Mouse (Mus musculus) midbrain, embryonic 14.5 days (tissue): ENCODE results near the gene Ric1. TPM values are rescaled to one million over a fixed set of nuclear protein-coding genes. Genes with fewer than 3 reads are reported as not detected.

Experiments used
- ATAC-seq: fragments of 200-750 bp; cut with Nextera tagmentation; 2 replicates; pipeline ENCODE4 v1.8.0; 2017; ENCODE audit warnings: moderate number of reproducible peaks, moderate library complexity; ENCODE audit not compliant: low FRiP score, low TSS enrichment
- DNase-seq: peaks from one replicate; pipeline ENCODE4 v3.0.0-alpha.2; 2015
- H3K27ac ChIP-seq: fragments of 300-500 bp; sonication (generic); replicated peaks from 2 replicates; pipeline ENCODE4 v1.5.1; 2014; ENCODE audit warnings: mild to moderate bottlenecking, low read depth, low read length, moderate library complexity
- H3K27me3 ChIP-seq: fragments of 300-500 bp; sonication (generic); 2 replicates; pipeline ENCODE4 v1.6.1; 2014; ENCODE audit warnings: low read length, control low read depth, mixed read lengths; ENCODE audit not compliant: control insufficient read depth, insufficient read depth
- H3K36me3 ChIP-seq: fragments of 300-500 bp; sonication (generic); 2 replicates; pipeline ENCODE4 v1.6.1; 2014; ENCODE audit warnings: low read length, control low read depth; ENCODE audit not compliant: control insufficient read depth, insufficient read depth
- H3K4me1 ChIP-seq: fragments of 300-500 bp; sonication (generic); 2 replicates; pipeline ENCODE4 v1.6.1; 2014; ENCODE audit warnings: mild to moderate bottlenecking, antibody characterized with exemption, low read length, control low read depth; ENCODE audit not compliant: control insufficient read depth, insufficient read depth
- H3K4me2 ChIP-seq: fragments of 300-500 bp; sonication (generic); 2 replicates; pipeline ENCODE4 v1.6.1; 2014; ENCODE audit warnings: mild to moderate bottlenecking, low read length, moderate library complexity
- H3K4me3 ChIP-seq: fragments of 300-500 bp; sonication (generic); replicated peaks from 2 replicates; pipeline ENCODE4 v1.5.1; 2014; ENCODE audit warnings: low read depth, low read length
- H3K9ac ChIP-seq: fragments of 300-500 bp; sonication (generic); replicated peaks from 2 replicates; pipeline ENCODE4 v1.6.1; 2014; ENCODE audit warnings: mild to moderate bottlenecking, low read length, moderate library complexity
- H3K9me3 ChIP-seq: fragments of 300-500 bp; sonication (generic); 2 replicates; pipeline ENCODE4 v1.6.1; 2016; ENCODE audit warnings: low read length, control low read depth, mixed read lengths; ENCODE audit not compliant: control insufficient read depth
- WGBS: fragments of 180-500 bp; shearing (Covaris S2); extraction: QIAGEN DNeasy Blood & Tissue Kit; methylation state at CpG from one replicate; pipeline ENCODE4 v1.1.7; 2014; 5-methylcytosine and 5-hydroxymethylcytosine counted together
- polyA plus RNA-seq: library from polyadenylated mRNA; unstranded; fragments of >200 nt; fragmentation: Nextera tagmentation; extraction: Ambion mirVana; gene quantifications from 2 replicates; pipeline ENCODE4 v1.2.1, GENCODE M21; 2014

The Ric1 gene
- polyA plus RNA-seq, 1 experiment from 2014 or later = 17.7 TPM

- no peak overlapping the region for H3K4me2 ChIP-seq
- H3K36me3 ChIP-seq = peaks cover 50% of the 10 kb centered on the region
- DNase-seq = no peak
Observed at GRCm38 (mm10) chr19:29596276-29596675, 74.2 kb downstream of the Ric1 start.

DNA sequence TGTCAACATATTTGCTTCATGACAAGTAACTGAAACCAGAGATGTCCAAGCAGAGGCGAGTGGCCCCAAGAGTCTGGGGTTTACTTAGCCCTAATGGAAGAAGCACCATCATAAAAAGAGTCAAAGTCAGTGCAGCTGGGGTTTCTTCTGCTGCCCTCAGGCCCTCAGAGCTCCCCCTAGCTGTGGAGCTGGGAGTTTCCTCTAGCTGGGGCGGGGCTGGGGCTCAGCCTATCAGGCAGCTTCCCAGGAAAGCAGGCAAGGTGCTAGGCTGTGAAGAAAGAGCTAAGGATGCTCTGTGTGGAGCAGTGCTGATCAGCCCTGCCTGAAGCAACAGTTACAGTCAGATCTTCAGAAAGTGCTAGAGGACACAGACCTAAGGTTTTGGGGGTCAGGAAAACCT lies 74.9 kb downstream of the Ric1 start:
- no peak overlapping the region for H3K9ac ChIP-seq
- 97% methylated on average over 2 of the region's 2 CpGs for WGBS
- no peak overlapping the region for H3K4me3 ChIP-seq
- no peaks in the 10 kb centered on the region for H3K4me1 ChIP-seq
- no peak for DNase-seq
- H3K9me3 ChIP-seq = no peaks in the 10 kb centered on the region
- H3K4me2 ChIP-seq = no peak overlapping the region
- no peaks in the 10 kb centered on the region for H3K27me3 ChIP-seq
- H3K36me3 ChIP-seq = peaks cover 50% of the 10 kb centered on the region
- no peak overlapping the region for H3K27ac ChIP-seq
- ATAC-seq = no peak

More at GRCm38 (mm10) chr19:29596276-29596675, 74.2 kb downstream of the Ric1 start:
- H3K4me3 ChIP-seq = no peak overlapping the region
- H3K27ac ChIP-seq = no peak overlapping the region
- WGBS = 98% methylated on average over 3 of the region's 3 CpGs
- H3K27me3 ChIP-seq = no peaks in the 10 kb centered on the region
- H3K9ac ChIP-seq = no peak overlapping the region
- H3K4me1 ChIP-seq = no peaks in the 10 kb centered on the region
- no peaks in the 10 kb centered on the region for H3K9me3 ChIP-seq
- no peak for ATAC-seq

- no peak overlapping the region for H3K27ac ChIP-seq
- no peaks in the 10 kb centered on the region for H3K4me1 ChIP-seq
- H3K36me3 ChIP-seq = peaks cover 69% of the 10 kb centered on the region
- no peak for DNase-seq
- no peaks in the 10 kb centered on the region for H3K27me3 ChIP-seq
- no peaks in the 10 kb centered on the region for H3K9me3 ChIP-seq
- 97% methylated on average over 5 of the region's 5 CpGs for WGBS
- ATAC-seq = no peak
- H3K4me2 ChIP-seq = no peak overlapping the region
- H3K9ac ChIP-seq = no peak overlapping the region
- H3K4me3 ChIP-seq = no peak overlapping the region
Observed at GRCm38 (mm10) chr19:29598981-29599380, 76.9 kb downstream of the Ric1 start.

DNA sequence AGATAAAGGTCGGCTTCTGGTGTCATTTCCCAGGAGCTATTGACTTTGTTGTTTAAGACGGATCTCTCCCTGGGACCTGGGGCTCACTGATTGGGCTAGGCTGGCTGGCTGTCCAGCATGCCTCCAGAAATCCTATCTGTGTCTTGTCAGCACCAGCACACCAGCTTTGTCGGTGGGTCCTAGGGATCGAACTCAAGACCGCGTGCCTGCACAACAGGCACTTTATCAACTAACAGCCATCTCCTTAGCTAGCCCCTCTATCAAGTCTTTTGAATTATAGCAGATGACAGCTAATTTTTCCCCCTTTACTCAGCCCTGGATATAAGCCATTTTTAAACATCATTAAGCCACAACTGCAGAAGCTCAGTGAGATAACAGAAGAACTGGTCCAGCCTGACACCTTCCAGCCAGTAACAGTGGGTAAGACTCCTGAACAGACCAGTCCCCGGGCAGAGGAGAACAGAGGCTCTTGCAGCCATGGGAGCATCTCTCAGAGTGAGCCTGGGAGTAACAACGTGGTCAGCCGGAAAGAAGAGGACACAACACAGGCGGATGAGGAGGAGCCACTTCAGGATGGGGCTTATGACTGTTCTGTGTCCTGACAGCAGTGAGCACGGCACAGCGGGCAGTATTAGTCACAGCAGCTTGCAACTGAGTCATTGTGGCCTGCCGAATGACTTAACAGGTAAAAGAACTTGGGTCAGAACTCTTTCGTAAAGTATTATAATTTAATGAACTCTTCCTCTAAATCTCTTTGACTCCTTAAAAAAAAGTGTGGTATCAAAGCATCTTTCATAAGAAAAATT lies 81.7 kb downstream of the Ric1 start:
- H3K9me3 ChIP-seq = no peaks in the 10 kb centered on the region
- peaks cover 47% of the 10 kb centered on the region for H3K36me3 ChIP-seq
- H3K4me2 ChIP-seq = no peak overlapping the region
- ATAC-seq = no peak
- H3K9ac ChIP-seq = no peak overlapping the region
- no peaks in the 10 kb centered on the region for H3K27me3 ChIP-seq
- WGBS = 90% methylated on average over 14 of the region's 14 CpGs
- no peak for DNase-seq
- no peak overlapping the region for H3K27ac ChIP-seq
- H3K4me1 ChIP-seq = no peaks in the 10 kb centered on the region
- H3K4me3 ChIP-seq = no peak overlapping the region

DNA sequence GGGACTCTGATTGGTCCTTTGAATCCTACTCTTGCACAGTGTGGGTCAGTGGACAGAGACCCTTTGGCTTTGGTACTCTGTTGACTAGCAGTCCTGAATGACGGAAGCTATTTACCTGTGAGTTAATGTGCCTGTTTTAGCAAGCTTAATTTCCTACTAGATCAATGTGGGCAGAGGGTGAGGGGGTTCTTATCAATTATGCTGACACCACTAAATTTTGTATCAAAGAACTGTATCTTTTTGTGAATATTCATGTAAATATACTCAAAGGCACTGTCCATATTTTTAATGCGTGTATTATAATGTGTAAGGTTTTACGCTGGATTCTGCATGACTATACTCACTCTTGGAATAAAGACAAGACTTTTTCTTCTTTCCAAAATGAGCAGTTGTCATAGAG lies 82.6 kb downstream of the Ric1 start:
- Histone ChIP-seq H3K27me3 (no peaks in the 10 kb centered on the region), H3K27ac (no peak overlapping the region), H3K4me1 (no peaks in the 10 kb centered on the region), H3K4me3 (no peak overlapping the region), H3K9ac (no peak overlapping the region), H3K4me2 (no peak overlapping the region), H3K36me3 (peaks cover 39% of the 10 kb centered on the region), H3K9me3 (no peaks in the 10 kb centered on the region)
- 98% methylated on average over 3 of the region's 3 CpGs for WGBS
- DNase-seq (no peak), ATAC-seq (no peak)

GRCm38 (mm10) chr19:29607521-29607920 lies 85.4 kb downstream of the Ric1 start:
- peaks cover 38% of the 10 kb centered on the region for H3K36me3 ChIP-seq
- no peak for ATAC-seq
- H3K4me2 ChIP-seq = no peak overlapping the region
- no peaks in the 10 kb centered on the region for H3K4me1 ChIP-seq
- H3K9ac ChIP-seq = no peak overlapping the region
- H3K4me3 ChIP-seq = no peak overlapping the region
- no peaks in the 10 kb centered on the region for H3K9me3 ChIP-seq
- no peaks in the 10 kb centered on the region for H3K27me3 ChIP-seq
- H3K27ac ChIP-seq = no peak overlapping the region
- 98% methylated on average over 4 of the region's 4 CpGs for WGBS
- no peak for DNase-seq

DNA sequence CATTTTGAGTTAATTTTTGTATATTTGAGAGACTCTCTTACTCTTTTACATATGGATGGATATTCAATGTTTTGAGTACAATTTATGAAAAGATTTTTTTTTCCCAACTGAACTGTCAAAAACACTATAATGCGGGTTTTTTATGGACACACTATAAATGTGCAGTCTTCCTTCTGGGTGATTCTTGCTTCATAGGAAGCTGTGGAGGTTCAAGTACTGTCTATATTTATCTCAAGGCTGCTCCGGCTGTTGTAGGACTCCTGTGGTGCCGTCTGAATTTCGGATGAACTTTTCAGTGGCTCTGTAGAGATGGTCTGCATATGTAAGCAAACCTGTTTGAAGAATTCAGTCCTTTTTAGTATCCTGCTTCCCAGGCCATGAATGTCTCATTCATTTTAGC lies 86.1 kb downstream of the Ric1 start:
- Histone ChIP-seq H3K4me1 (no peaks in the 10 kb centered on the region), H3K27me3 (no peaks in the 10 kb centered on the region), H3K4me2 (no peak overlapping the region), H3K36me3 (peaks cover 33% of the 10 kb centered on the region), H3K9ac (no peak overlapping the region), H3K27ac (no peak overlapping the region), H3K4me3 (no peak overlapping the region), H3K9me3 (no peaks in the 10 kb centered on the region)
- DNase-seq (no peak), ATAC-seq (no peak)
- 87% methylated on average over 4 of the region's 4 CpGs for WGBS

DNA sequence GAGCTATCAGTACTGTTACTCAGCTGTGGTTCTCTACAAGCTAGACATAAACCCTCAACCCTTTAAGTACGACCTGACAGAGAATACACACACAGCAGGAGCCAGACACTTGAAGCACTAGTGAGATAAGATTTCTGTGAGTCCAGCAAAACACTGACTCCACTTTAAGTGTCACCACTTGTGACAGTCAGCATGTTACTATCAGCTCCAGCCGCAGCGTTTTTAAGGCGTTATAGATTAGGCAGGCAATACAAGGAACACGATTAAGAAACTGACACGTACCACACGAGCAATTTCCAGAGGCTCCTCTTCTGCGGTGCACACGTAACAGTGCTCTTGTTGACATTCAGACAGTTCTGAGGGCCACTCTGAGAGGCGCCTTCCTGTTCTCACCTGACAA lies 88.8 kb downstream of the Ric1 start:
- no peak overlapping the region for H3K9ac ChIP-seq
- no peak overlapping the region for H3K4me2 ChIP-seq
- no peaks in the 10 kb centered on the region for H3K27me3 ChIP-seq
- H3K4me1 ChIP-seq = no peaks in the 10 kb centered on the region
- peaks cover 21% of the 10 kb centered on the region for H3K36me3 ChIP-seq
- H3K27ac ChIP-seq = no peak overlapping the region
- H3K9me3 ChIP-seq = no peaks in the 10 kb centered on the region
- 92% methylated on average over 10 of the region's 10 CpGs for WGBS
- ATAC-seq = no peak
- no peak overlapping the region for H3K4me3 ChIP-seq
- no peak for DNase-seq

- Histone ChIP-seq H3K36me3 (peaks cover 21% of the 10 kb centered on the region), H3K4me1 (no peaks in the 10 kb centered on the region), H3K4me3 (no peak overlapping the region), H3K27ac (no peak overlapping the region), H3K4me2 (no peak overlapping the region), H3K9ac (no peak overlapping the region), H3K27me3 (no peaks in the 10 kb centered on the region), H3K9me3 (no peaks in the 10 kb centered on the region)
- DNase-seq (no peak), ATAC-seq (no peak)
- WGBS = over 99% methylated on average over 2 of the region's 2 CpGs
Observed at GRCm38 (mm10) chr19:29612102-29612501, 90.0 kb downstream of the Ric1 start.
